Mouse (Mus musculus): ENCODE measurements around the gene Rhno1.

The Rhno1 gene

GRCm38 (mm10) chr6:128361901-128362300 lies 810 bp downstream of the Rhno1 start:
- DNase-seq (ENCODE audit: low spot score): no peak

GRCm38 (mm10) chr6:128358999-128359398 lies 3.7 kb downstream of the Rhno1 start:
- DNase-seq (ENCODE audit: low spot score): no peak

GRCm38 (mm10) chr6:128355726-128356416 lies 6.8 kb downstream of the Rhno1 start, which contains the start of gene Tulp3:
TSS of gene Tulp3 (minus strand) at chr6:128355851.
- DNase-seq (ENCODE audit: low spot score): peak; percentile 90

GRCm38 (mm10) chr6:128355201-128355681 lies 7.5 kb downstream of the Rhno1 start:
- DNase-seq (ENCODE audit: low spot score): no peak

GRCm38 (mm10) chr6:128354140-128354539 lies 8.6 kb downstream of the Rhno1 start:
- no peak for DNase-seq (ENCODE audit: low spot score)

GRCm38 (mm10) chr6:128349711-128350110 lies 13.0 kb downstream of the Rhno1 start:
- DNase-seq (ENCODE audit: low spot score): no peak

GRCm38 (mm10) chr6:128346782-128347181 lies 15.9 kb downstream of the Rhno1 start:
- no peak for DNase-seq (ENCODE audit: low spot score)

- no peak for DNase-seq (ENCODE audit: low spot score)
Observed at GRCm38 (mm10) chr6:128345623-128346022, 17.1 kb downstream of the Rhno1 start.

GRCm38 (mm10) chr6:128341956-128342723 lies 20.6 kb downstream of the Rhno1 start:
- DNase-seq (ENCODE audit: low spot score): no peak

GRCm38 (mm10) chr6:128338876-128339275 lies 23.8 kb downstream of the Rhno1 start:
- DNase-seq (ENCODE audit: low spot score): no peak

- no peak for DNase-seq (ENCODE audit: low spot score)
Observed at GRCm38 (mm10) chr6:128337467-128337866, 25.2 kb downstream of the Rhno1 start.

GRCm38 (mm10) chr6:128334397-128335124 lies 28.1 kb downstream of the Rhno1 start:
- no peak for DNase-seq (ENCODE audit: low spot score)

- no peak for DNase-seq (ENCODE audit: low spot score)
Observed at GRCm38 (mm10) chr6:128318317-128318716, 44.4 kb downstream of the Rhno1 start.

- DNase-seq (ENCODE audit: low spot score): no peak
Observed at GRCm38 (mm10) chr6:128315597-128315996, 47.1 kb downstream of the Rhno1 start.

- DNase-seq (ENCODE audit: low spot score): no peak
Observed at GRCm38 (mm10) chr6:128314796-128315195, 47.9 kb downstream of the Rhno1 start.

GRCm38 (mm10) chr6:128308311-128308710 lies 54.4 kb downstream of the Rhno1 start:
- DNase-seq (ENCODE audit: low spot score): no peak

Data from urinary bladder, postnatal 10 days (tissue).